Mouse (Mus musculus): Measurements from ENCODE around the gene Flywch1.

Gene Flywch1

GRCm38 (mm10) chr17:23745301-23746251, 25.8 kb downstream of the Flywch1 start, which contains the start of gene Kremen2:
Gene Kremen2, minus strand, starts transcription at chr17:23745833.
- in situ Hi-C loops (cut with MboI, MseI), result no loop called here

- in situ Hi-C loops (cut with MboI, MseI), result no loop called here
These were observed 26.8 kb downstream of the Flywch1 start for GRCm38 (mm10) chr17:23744651-23745050.

- in situ Hi-C loops (cut with MboI, MseI), result no loop called here
These were observed 27.3 kb downstream of the Flywch1 start for GRCm38 (mm10) chr17:23744076-23744475.

- in situ Hi-C loops (cut with MboI, MseI), result no loop called here
These were observed 28.5 kb downstream of the Flywch1 start for GRCm38 (mm10) chr17:23742941-23743340.

- in situ Hi-C loops (cut with MboI, MseI), result no loop called here
These were observed 29.1 kb downstream of the Flywch1 start for GRCm38 (mm10) chr17:23742210-23742793.

GRCm38 (mm10) chr17:23741359-23742209, 29.8 kb downstream of the Flywch1 start:
- in situ Hi-C loops (cut with MboI, MseI), result no loop called here

GRCm38 (mm10) chr17:23740598-23741021, 30.8 kb downstream of the Flywch1 start, which contains the start of gene Paqr4:
Gene Paqr4, minus strand, starts transcription at chr17:23740867.
- in situ Hi-C loops (cut with MboI, MseI), result no loop called here

GRCm38 (mm10) chr17:23740136-23740584, 31.2 kb downstream of the Flywch1 start:
- in situ Hi-C loops (cut with MboI, MseI), result no loop called here

- in situ Hi-C loops (cut with MboI, MseI), result no loop called here
These were observed 31.9 kb downstream of the Flywch1 start for GRCm38 (mm10) chr17:23739202-23740135.

GRCm38 (mm10) chr17:23738836-23739201, 32.6 kb downstream of the Flywch1 start:
- in situ Hi-C loops (cut with MboI, MseI), result no loop called here

- in situ Hi-C loops (cut with MboI, MseI), result no loop called here
These were observed 33.6 kb downstream of the Flywch1 start for GRCm38 (mm10) chr17:23737493-23738445.

- in situ Hi-C loops (cut with MboI, MseI), result no loop called here
These were observed 37.1 kb downstream of the Flywch1 start for GRCm38 (mm10) chr17:23734341-23734740.

- in situ Hi-C loops (cut with MboI, MseI), result no loop called here
These were observed 41.0 kb downstream of the Flywch1 start for GRCm38 (mm10) chr17:23730441-23730840.

GRCm38 (mm10) chr17:23726758-23727142, 44.7 kb downstream of the Flywch1 start:
- in situ Hi-C loops (cut with MboI, MseI), result no loop called here

GRCm38 (mm10) chr17:23725999-23726757, 45.2 kb downstream of the Flywch1 start, which contains the start of gene Pkmyt1:
Gene Pkmyt1, plus strand, starts transcription at chr17:23726336.
- in situ Hi-C loops (cut with MboI, MseI), result no loop called here

- in situ Hi-C loops (cut with MboI, MseI), result no loop called here
These were observed 45.9 kb downstream of the Flywch1 start for GRCm38 (mm10) chr17:23725477-23725876.

GRCm38 (mm10) chr17:23722376-23723125, 48.9 kb downstream of the Flywch1 start, which contains the start of gene 1520401A03Rik:
Gene 1520401A03Rik, minus strand, starts transcription at chr17:23722783.
- in situ Hi-C loops (cut with MboI, MseI), result no loop called here

- in situ Hi-C loops (cut with MboI, MseI), result no loop called here
These were observed 49.5 kb downstream of the Flywch1 start for GRCm38 (mm10) chr17:23721886-23722285.

Data from T-helper 17 cell (primary cell).